Mouse (Mus musculus) megakaryocyte, embryonic 14.5 days (primary cell): ENCODE results near the gene Myb. TPM values are rescaled to one million over a fixed set of nuclear protein-coding genes. Genes with fewer than 3 reads are reported as not detected.

Source experiments
- H3K27me3 ChIP-seq: replicated peaks from 2 replicates; pipeline ENCODE3; 2012; ENCODE audit warnings: inconsistent platforms
- H3K36me3 ChIP-seq: replicated peaks from 2 replicates; pipeline ENCODE3; 2012; ENCODE audit warnings: low read length, inconsistent platforms, mixed read lengths
- H3K4me1 ChIP-seq: 2 replicates; pipeline ENCODE4 v1.6.1; 2012; ENCODE audit warnings: inconsistent platforms
- H3K4me3 ChIP-seq: replicated peaks from 2 replicates; pipeline ENCODE3; 2012; ENCODE audit warnings: moderate library complexity, mild to moderate bottlenecking, inconsistent platforms
- H3K9me3 ChIP-seq: 2 replicates; pipeline ENCODE4 v1.6.1; 2012; ENCODE audit warnings: inconsistent platforms
- FLI1 ChIP-seq: IDR thresholded peaks from 2 replicates; pipeline ENCODE4 v1.6.1; 2012; ENCODE audit warnings: low read length, inconsistent platforms, mixed read lengths
- GATA1 ChIP-seq: IDR thresholded peaks from 3 replicates; pipeline ENCODE4 v1.6.1; 2012; ENCODE audit warnings: mixed read lengths, low read length, inconsistent platforms, borderline replicate concordance
- polyA plus RNA-seq: library from polyadenylated mRNA; stranded (reverse); fragments of >175 nt; gene quantifications from 2 replicates; pipeline ENCODE4 v1.2.3, GENCODE M21; 2012; ENCODE audit warnings: low replicate concordance; ENCODE audit not compliant: insufficient read depth

The Myb gene
- polyA plus RNA-seq, 1 experiment = 2.0 TPM

DNA sequence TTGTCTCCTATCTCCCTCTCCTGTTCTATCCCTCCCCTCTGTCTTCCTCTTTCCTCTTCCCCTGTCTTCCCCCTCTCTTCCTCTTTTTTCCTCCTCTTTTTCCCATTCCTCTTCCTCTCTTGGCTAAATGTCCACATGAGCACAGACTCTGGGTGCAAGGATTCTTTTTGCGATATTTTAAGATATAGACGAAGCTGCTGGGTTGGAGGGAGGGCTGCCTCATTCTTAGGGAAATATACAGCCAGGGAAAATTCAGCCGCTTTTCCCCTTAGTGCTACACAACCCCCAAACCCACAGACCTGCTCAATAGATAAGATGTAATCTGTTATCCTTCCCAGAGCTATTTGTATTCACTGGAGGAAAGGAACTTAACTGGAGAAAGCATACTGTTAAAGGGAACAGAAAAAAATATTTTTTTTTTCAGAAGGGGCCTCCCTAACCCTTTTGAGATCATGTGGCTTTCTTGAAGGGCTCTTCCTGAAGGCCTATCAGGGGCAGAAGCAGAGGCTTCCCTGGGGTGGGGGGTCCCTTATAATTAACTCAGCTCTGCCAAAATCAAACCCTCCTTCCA is 33.2 kb upstream of the Myb start:
- no peaks in the 10 kb centered on the region for H3K27me3 ChIP-seq
- no peaks in the 10 kb centered on the region for H3K36me3 ChIP-seq
- H3K4me3 ChIP-seq = no peak overlapping the region
- peaks cover 54% of the 10 kb centered on the region for H3K4me1 ChIP-seq
- H3K9me3 ChIP-seq = no peaks in the 10 kb centered on the region
- TF ChIP-seq FLI1 = no peak
- no peak for TF ChIP-seq GATA1

DNA sequence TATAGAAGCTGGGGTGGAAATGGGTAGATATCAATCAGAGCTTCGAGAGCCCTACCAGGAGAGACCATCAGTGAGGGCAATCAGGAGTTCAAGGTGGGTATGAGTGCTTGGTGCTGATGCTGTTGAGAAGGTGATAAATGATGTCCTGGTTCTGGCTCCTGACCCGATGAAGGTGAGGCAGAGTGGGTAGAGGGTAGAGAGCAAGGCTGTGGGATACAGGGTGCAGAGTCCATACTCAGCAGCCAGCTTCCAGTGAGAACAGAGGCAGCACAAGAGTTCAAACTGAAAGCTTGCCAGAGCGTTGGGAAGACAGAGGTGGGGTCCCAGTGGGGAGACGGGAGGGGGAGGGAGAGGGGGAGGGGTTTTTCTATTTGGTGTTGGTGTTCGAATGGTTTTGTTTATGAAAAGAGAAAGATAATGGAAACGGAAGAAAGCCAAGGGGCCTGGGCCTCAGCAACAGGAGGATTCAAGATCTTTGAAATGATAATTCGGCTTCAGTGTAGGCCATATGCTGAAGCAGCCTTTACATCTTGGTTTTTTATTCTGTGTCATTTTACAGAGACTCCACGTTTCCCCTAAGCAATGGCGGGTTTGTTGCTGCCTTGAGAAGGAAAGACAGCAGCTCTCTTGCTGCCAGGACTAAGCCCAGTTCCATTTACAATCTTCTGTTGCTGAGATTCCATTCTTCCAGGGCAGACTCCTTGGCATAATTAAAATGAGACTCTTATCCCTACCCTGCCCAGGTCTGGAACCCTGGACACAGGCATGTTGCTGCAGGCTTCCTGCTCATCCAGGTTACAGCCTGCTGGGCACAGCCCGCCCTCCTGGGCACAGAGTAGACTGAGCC is 32.5 kb upstream of the Myb start:
- H3K9me3 ChIP-seq = no peaks in the 10 kb centered on the region
- TF ChIP-seq GATA1 = no peak
- no peak for TF ChIP-seq FLI1
- no peaks in the 10 kb centered on the region for H3K36me3 ChIP-seq
- no peaks in the 10 kb centered on the region for H3K27me3 ChIP-seq
- no peak overlapping the region for H3K4me3 ChIP-seq
- H3K4me1 ChIP-seq = peaks cover 59% of the 10 kb centered on the region

DNA sequence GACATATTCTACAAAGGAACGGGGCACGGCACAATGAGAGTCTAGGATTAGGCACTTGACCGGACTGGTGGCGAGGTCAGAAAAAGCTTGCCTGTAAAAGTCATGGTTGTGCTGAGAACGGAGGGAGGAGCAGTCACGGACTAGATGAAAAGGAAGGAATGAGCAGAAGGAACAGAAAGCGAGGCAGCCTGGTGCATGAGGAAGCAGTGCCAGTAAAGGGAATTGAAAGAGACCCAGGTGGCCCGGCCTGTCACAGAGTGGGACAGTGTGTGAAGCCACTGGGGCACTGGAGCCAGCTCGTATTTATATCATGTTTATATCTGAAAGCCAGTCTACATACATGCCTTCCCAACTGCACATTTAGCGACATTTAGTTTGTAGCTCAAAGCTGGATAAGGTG is 31.7 kb upstream of the Myb start:
- Histone ChIP-seq H3K4me3 (no peak overlapping the region), H3K9me3 (no peaks in the 10 kb centered on the region), H3K4me1 (peaks cover 61% of the 10 kb centered on the region), H3K27me3 (no peaks in the 10 kb centered on the region), H3K36me3 (no peaks in the 10 kb centered on the region)
- TF ChIP-seq GATA1 (no peak), FLI1 (no peak)

DNA sequence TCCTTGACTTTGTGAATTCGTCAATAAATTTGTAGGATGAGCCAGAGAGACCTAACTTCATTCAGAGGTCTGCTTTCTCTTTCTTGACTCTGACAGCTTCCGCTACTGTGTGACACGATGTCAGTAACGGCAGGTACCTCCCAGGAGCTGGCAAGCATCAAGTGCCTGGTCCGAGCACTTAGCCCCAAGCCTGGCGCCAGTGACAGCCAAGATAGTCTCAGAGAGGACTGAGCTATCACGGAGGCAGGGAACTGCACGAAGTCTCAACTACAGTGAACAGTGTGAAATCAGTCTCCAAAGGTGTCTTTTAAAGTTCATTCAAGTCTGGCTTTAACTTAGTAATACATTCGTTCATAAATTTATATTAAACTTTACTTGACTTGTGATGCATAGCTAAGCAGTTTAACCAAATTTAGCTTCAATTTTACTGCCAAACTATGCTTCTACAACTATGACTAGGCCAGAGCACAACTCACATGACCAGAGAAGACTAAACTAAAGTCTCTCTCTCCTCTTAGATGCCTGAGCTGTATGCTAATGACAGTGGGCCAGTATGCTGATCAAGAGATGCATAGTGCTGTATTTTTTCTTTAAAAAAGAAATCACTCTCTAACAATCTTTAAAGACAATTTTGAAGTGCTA is 29.1 kb upstream of the Myb start:
- Histone ChIP-seq H3K4me3 (no peak overlapping the region), H3K27me3 (no peaks in the 10 kb centered on the region), H3K36me3 (no peaks in the 10 kb centered on the region), H3K4me1 (peaks cover 68% of the 10 kb centered on the region), H3K9me3 (no peaks in the 10 kb centered on the region)
- TF ChIP-seq GATA1 (no peak), FLI1 (no peak)

DNA sequence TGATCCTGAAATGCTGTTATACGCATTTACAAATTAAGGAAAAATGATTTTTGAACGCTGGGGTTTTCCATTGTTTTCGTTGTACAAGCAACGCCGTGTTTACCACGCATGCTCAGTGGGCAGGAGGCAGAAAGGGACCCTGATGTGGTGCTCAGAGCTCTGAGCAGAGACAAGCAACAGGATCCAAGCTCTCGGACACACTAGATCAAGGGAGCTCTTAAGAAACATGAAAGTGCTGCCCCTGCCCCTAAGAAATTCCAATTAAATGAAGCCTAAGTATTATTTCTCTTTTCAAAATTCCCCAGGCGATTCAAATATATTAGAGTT is 28.5 kb upstream of the Myb start:
- Histone ChIP-seq H3K36me3 (no peaks in the 10 kb centered on the region), H3K4me3 (peak overlapping the region; percentile 90), H3K27me3 (no peaks in the 10 kb centered on the region), H3K4me1 (peaks cover 71% of the 10 kb centered on the region), H3K9me3 (no peaks in the 10 kb centered on the region)
- no peak for TF ChIP-seq GATA1
- no peak for TF ChIP-seq FLI1

DNA sequence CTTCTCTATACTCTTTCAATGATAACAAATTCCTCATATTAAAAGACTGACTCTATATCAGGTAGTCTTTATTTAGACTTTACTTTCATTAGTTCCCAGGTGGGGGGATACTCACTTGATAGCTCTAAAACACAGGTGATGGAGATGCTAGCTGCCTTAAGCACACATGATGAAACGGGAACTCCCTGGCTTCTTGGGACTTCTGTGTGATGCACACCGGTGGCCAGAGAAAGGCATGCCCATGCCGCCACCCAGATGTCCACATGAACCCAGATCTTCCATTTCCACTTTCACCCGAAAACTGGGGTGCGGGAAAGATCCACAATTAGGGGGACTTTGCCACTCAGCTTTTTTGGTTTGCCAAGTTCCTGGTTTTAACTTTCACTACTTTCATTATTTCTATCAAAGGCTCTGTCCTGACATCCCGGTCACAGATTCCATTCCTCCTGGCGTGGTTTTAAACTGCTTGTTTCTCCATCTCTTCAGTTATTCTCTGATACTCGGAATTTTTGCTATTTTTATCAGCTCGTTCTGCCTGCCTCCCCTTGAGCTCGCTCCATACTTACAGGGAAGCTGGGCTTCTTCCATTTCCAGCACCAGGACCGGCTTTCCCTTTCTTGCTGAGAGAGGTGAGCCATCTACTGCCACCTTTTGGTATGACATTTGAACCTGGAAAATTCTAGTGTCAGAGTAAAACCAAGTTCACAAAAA is 27.9 kb upstream of the Myb start:
- TF ChIP-seq GATA1 (no peak), FLI1 (no peak)
- Histone ChIP-seq H3K4me3 (peak overlapping the region; percentile 90), H3K4me1 (peaks cover 71% of the 10 kb centered on the region), H3K27me3 (no peaks in the 10 kb centered on the region), H3K9me3 (no peaks in the 10 kb centered on the region), H3K36me3 (no peaks in the 10 kb centered on the region)

DNA sequence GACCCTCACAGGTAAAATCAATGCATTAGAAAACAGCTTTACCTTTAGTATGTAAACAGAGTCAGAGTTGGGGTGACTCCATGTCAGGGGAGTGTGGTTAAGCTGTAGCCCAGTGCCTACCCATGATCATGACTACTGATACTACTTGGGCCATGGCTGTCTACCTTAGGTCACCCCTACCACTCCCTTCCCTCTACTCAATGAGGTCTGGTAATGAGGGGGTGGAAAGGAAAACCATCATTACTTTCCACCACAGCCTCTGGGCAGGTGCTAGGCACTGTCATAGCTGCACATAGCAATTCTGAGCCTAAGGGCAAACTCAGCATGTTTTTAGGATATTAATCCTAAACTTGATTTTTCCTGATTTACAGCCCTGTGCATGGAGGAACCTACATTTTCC is 27.1 kb upstream of the Myb start:
- Histone ChIP-seq H3K36me3 (no peaks in the 10 kb centered on the region), H3K9me3 (no peaks in the 10 kb centered on the region), H3K27me3 (no peaks in the 10 kb centered on the region), H3K4me1 (peaks cover 73% of the 10 kb centered on the region), H3K4me3 (peak overlapping the region; percentile 1)
- no peak for TF ChIP-seq FLI1
- TF ChIP-seq GATA1 = no peak

DNA sequence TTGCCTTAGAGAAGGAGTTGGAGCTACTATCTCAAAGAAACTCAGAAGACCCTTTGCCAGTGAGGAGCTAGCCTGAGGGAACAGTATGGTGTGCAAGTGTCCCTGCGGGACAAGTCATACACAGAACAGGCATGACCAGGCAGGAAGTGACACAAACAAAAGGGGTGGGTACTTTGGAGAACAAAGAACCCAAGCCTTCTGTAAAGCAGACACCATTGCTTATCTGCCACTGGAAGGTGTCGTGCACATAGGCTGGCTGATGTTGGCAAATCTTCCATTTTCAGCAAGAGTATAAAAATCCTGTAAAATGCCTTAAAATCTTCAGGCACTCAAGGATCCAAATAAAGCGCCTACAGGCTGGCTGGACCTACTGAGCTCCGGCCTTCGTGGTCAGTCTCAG is 25.9 kb upstream of the Myb start:
- Histone ChIP-seq H3K27me3 (no peaks in the 10 kb centered on the region), H3K36me3 (peaks cover 4% of the 10 kb centered on the region), H3K4me3 (peak overlapping the region; percentile 70), H3K4me1 (peaks cover 71% of the 10 kb centered on the region), H3K9me3 (peaks cover 10% of the 10 kb centered on the region)
- TF ChIP-seq GATA1 (no peak), FLI1 (no peak)

DNA sequence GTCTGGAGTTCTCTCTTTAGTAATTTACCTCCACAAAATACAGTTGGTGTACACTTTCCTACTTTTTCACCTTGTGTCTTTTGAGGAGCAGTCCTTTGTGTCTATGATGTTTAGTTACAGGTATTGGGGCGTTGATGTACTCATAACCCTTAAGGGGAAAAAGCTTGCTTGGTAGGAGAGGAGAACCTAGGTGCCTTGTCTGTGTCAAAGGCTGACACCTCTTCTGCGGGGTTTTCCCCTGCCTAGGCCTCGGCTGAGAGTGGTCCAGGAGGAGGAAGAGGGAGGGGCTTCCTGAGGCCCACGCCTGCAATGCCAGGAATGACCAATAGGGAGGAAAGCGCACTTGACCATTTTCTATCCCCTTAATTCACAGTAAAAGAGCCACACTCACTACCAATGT is 17.9 kb upstream of the Myb start:
- H3K36me3 ChIP-seq = peaks cover 4% of the 10 kb centered on the region
- TF ChIP-seq FLI1 (no peak), GATA1 (no peak)
- no peak overlapping the region for H3K4me3 ChIP-seq
- H3K4me1 ChIP-seq = peaks cover 24% of the 10 kb centered on the region
- H3K27me3 ChIP-seq = no peaks in the 10 kb centered on the region
- peaks cover 11% of the 10 kb centered on the region for H3K9me3 ChIP-seq

DNA sequence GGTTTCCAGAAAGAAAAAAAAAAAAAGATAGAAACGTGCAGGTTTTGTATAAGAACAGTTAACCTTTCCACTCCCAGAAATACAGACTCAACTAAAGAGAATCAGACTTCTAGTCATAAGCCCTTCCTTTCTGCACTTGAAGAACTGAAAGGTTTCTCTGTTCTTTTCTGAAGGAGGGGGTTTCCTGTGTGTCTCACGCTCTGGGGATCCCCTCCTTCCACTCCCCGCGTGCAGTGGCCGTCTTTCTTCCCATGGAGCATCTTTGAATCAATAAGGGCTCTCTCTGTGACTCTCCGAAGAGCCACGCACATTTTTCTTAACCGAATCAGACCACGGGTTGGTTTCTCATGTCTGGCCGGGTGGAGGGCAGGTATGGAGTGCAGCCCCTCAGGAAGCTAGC is 17.5 kb upstream of the Myb start:
- Histone ChIP-seq H3K9me3 (peaks cover 11% of the 10 kb centered on the region), H3K4me1 (peaks cover 23% of the 10 kb centered on the region), H3K4me3 (no peak overlapping the region), H3K36me3 (peaks cover 4% of the 10 kb centered on the region), H3K27me3 (no peaks in the 10 kb centered on the region)
- TF ChIP-seq FLI1 = no peak
- no peak for TF ChIP-seq GATA1
